In genomic region chr9:70401937-70402539, GRCm38 (mm10) we compare ENCODE assay signal across 23 mouse cellular contexts. TPM values are rescaled to one million over a fixed set of nuclear protein-coding genes. Genes with fewer than 3 reads are reported as not detected.
A peak's percentile ranks its signal among the peaks of the same experiment; 100 is the strongest.
DNase-seq lines count a peak whose midpoint lies in the region; ATAC-seq and TF ChIP-seq lines count a peak whose summit lies in the region.
"Had no signal": no experiment of that assay in that cellular context is flagged by ENCODE, and none has a peak within 500 bp of the region (broad histone marks: within the 10 kb centered on the region; RNA-seq: fewer than 3 reads in every experiment).

No protein-coding gene starts in this region.

- no peak for ATAC-seq in forebrain, embryonic 11.5 days (replicated peaks; ENCODE audit: low FRiP score)
- ATAC-seq: Patski had no signal

- no peak for TF ChIP-seq CTCF in layer of hippocampus, adult 2 months (conservative IDR thresholded peaks at IDR 0.05)

- no peaks in the 10 kb centered on the region; the same call in 1 of the 2 replicates for H3K36me3 ChIP-seq in forebrain, embryonic 11.5 days (ENCODE audit: control insufficient read depth, insufficient read depth, low read length)
- H3K36me3 ChIP-seq in forebrain, embryonic 10.5 days (replicated peaks): peaks cover 16% of the 10 kb centered on the region

- no peaks in the 10 kb centered on the region for H3K4me1 ChIP-seq in forebrain, embryonic 11.5 days (replicated peaks; ENCODE audit: control insufficient read depth, insufficient read depth, low read length)
- H3K4me1 ChIP-seq in forebrain, embryonic 10.5 days: no peaks in the 10 kb centered on the region
- H3K4me1 ChIP-seq: hindbrain, embryonic 12.5 days; lung, embryonic 15.5 days; midbrain, embryonic 12.5 days; neural tube, embryonic 12.5 days had no signal

- H3K27ac ChIP-seq in forebrain, embryonic 11.5 days (ENCODE audit: low read depth, low read length): no peak overlapping the region
- no peak overlapping the region for H3K27ac ChIP-seq in forebrain, embryonic 10.5 days
- peak overlapping the region; percentile 46; the same call in 1 of the 2 replicates for H3K27ac ChIP-seq in layer of hippocampus, adult 2 months
- H3K27ac ChIP-seq: hindbrain, embryonic 12.5 days; liver, embryonic 14.5 days; lung, embryonic 15.5 days; macrophage; midbrain, embryonic 12.5 days; neural tube, embryonic 12.5 days had no signal

- H3K9ac ChIP-seq in forebrain, embryonic 11.5 days (ENCODE audit: low read length): no peak overlapping the region
- H3K9ac ChIP-seq: hindbrain, embryonic 12.5 days; liver, embryonic 14.5 days; lung, embryonic 15.5 days; midbrain, embryonic 12.5 days; neural tube, embryonic 12.5 days had no signal

- H3K4me2 ChIP-seq in forebrain, embryonic 11.5 days (ENCODE audit: low read depth, low read length, severe bottlenecking): no peak overlapping the region
- H3K4me2 ChIP-seq: heart, embryonic 11.5 days; hindbrain, embryonic 12.5 days; lung, embryonic 15.5 days; midbrain, embryonic 12.5 days; neural tube, embryonic 12.5 days had no signal

- no peaks in the 10 kb centered on the region for H3K9me3 ChIP-seq in forebrain, embryonic 11.5 days (ENCODE audit: control insufficient read depth, low read length)
- H3K9me3 ChIP-seq in forebrain, embryonic 10.5 days: no peaks in the 10 kb centered on the region
- H3K9me3 ChIP-seq: hindbrain, embryonic 12.5 days; lung, embryonic 15.5 days; midbrain, embryonic 12.5 days; neural tube, embryonic 12.5 days had no signal

- H3K27me3 ChIP-seq in forebrain, embryonic 11.5 days (ENCODE audit: control insufficient read depth, insufficient read depth, low read length): no peaks in the 10 kb centered on the region
- H3K27me3 ChIP-seq in forebrain, embryonic 10.5 days (ENCODE audit: poor library complexity, severe bottlenecking): no peaks in the 10 kb centered on the region
- H3K27me3 ChIP-seq: hindbrain, embryonic 12.5 days; lung, embryonic 15.5 days; midbrain, embryonic 12.5 days; neural tube, embryonic 12.5 days; Patski had no signal

- H3K4me3 ChIP-seq in forebrain, embryonic 11.5 days (ENCODE audit: low read depth, low read length): no peak overlapping the region
- no peak overlapping the region for H3K4me3 ChIP-seq in forebrain, embryonic 10.5 days
- no peak overlapping the region for H3K4me3 ChIP-seq in layer of hippocampus, adult 2 months
- H3K4me3 ChIP-seq: hindbrain, embryonic 12.5 days; lung, embryonic 15.5 days; midbrain, embryonic 12.5 days; neural tube, embryonic 12.5 days had no signal

- 90% methylated on average over 8 of the region's 8 CpGs for WGBS in forebrain, embryonic 11.5 days
- 95% methylated on average over 8 of the region's 8 CpGs for WGBS in forebrain, embryonic 10.5 days

- peak; percentile 35 for DNase-seq in forebrain, embryonic 11.5 days (ENCODE audit: low spot score)
- no peak for DNase-seq in forebrain, embryonic 10.5 days (ENCODE audit: extremely low spot score, low spot score)
- DNase-seq in layer of hippocampus, adult 2 months (ENCODE audit: low spot score in 2 of 2): peak; percentile 29 to 34
- no peak for DNase-seq in layer of hippocampus, postnatal 25 days (ENCODE audit: extremely low spot score in 1 of 2, low spot score in 1 of 2)
- DNase-seq in layer of hippocampus, adult 8-10 months (ENCODE audit: low spot score in 2 of 2): peak; percentile 22 to 25
- DNase-seq in right cerebral cortex, postnatal 14 days: peak; percentile 28
- no peak for DNase-seq in embryo, embryonic 10 days (ENCODE audit: low spot score)
- DNase-seq in cerebellum, adult 9-11 months: no peak
- DNase-seq: adrenal gland, adult 8-10 months; cerebellum, adult 11 months; cerebellum, postnatal 14 days; heart, postnatal 10 days; kidney, adult 18-20 months; kidney, postnatal 14 days; spleen, adult 18-20 months had no signal

RNA-seq across cellular contexts. Expression of gene Ccnb2, which starts 19.3 kb away (rescaled TPM):
- polyA plus RNA-seq in forebrain, embryonic 11.5 days (2014; fragmentation: Nextera tagmentation; extraction: Ambion mirVana): 218 and 229 TPM in 2 replicates
- 226 and 234 TPM in 2 replicates for polyA plus RNA-seq in forebrain, embryonic 10.5 days (2016; fragmentation: Nextera tagmentation; extraction: Ambion mirVana)
- total RNA-seq in layer of hippocampus, adult 2 months (2021): 1 to 10 TPM; 1.2 to 1.4 TPM
- 1 to 10 TPM; 1.1 to 1.4 TPM for total RNA-seq in layer of hippocampus, postnatal 25 days (2021)
- 1 to 10 TPM in 2 of 4 experiments, under 1 TPM in 2; 0.56 to 1.2 (median 0.91) TPM for total RNA-seq in layer of hippocampus, adult 8-10 months (2022)

Comparison
In these comparisons a context has a peak if more than half of its experiments do, and no peak if none do; other contexts are left out.
1. DNase-seq: peak in forebrain, embryonic 11.5 days (single experiment), layer of hippocampus, adult 2 months (2 of 2), layer of hippocampus, adult 8-10 months (2 of 2) and right cerebral cortex, postnatal 14 days (single experiment); none in forebrain, embryonic 10.5 days (single experiment), layer of hippocampus, postnatal 25 days (0 of 2), embryo, embryonic 10 days (single experiment) and cerebellum, adult 9-11 months (single experiment).